Mouse (Mus musculus): Measurements from ENCODE around the gene Sik1.

DNA sequence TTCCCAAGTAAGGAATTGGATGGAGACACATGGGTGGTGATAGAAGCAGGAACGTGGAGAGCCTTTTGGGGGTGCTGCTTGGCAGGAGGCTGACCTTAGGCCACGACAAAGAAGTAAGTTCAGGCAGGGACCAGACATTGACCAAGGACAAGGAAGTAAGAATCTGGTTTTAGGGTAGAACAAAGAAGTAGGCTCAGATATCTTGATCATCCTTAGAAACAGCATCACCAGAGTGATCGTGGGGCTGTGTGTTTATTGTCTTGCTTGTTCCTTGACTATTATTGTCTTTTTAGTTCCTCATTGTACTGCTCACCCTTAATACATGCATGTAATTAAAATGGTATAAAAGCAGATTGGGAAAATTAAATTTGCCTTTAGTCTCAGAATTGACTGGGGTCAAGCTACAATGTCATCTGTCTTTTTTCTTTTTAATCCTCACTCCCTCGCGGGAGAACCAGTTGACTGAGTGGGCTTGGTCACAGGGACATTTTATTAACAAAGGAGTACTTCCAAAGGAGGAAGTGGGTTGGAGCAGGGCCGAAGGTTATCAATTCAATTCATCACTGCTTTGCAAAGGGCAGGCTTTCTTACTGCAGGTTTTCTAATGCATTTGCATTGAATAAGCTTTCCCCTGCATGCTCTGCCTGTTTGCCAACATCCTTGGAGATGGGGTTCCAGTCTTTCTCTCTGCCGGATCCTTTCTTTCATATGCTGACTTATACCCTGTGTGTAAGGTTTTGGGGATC lies 53.2 kb downstream of the Sik1 start:
- TF ChIP-seq POLR2A (IDR thresholded peaks at IDR 0.05; ENCODE audit: borderline replicate concordance, extremely low read depth, low read depth, low read length): no peak
- TF ChIP-seq CTCF (IDR thresholded peaks at IDR 0.05; ENCODE audit: insufficient read depth, low read length): no peak
